Mouse (Mus musculus) limb, embryonic 15.5 days (tissue): Measurements from ENCODE around the gene Srek1ip1. TPM values are rescaled to one million over a fixed set of nuclear protein-coding genes. Genes with fewer than 3 reads are reported as not detected.

Source experiments
- ATAC-seq: fragments of 200-750 bp; cut with Nextera tagmentation; 2 replicates; pipeline ENCODE4 v1.8.0; 2017; ENCODE audit warnings: low read depth, moderate TSS enrichment; ENCODE audit not compliant: insufficient number of reproducible peaks, low FRiP score, low TSS enrichment
- H3K27ac ChIP-seq: fragments of 300-500 bp; sonication (generic); 2 replicates; pipeline ENCODE4 v1.5.1; 2015; ENCODE audit warnings: moderate library complexity, mild to moderate bottlenecking, inconsistent platforms
- H3K27me3 ChIP-seq: fragments of 300-500 bp; sonication (generic); 2 replicates; pipeline ENCODE4 v1.6.1; 2015; ENCODE audit warnings: inconsistent platforms
- H3K36me3 ChIP-seq: fragments of 300-500 bp; sonication (generic); 2 replicates; pipeline ENCODE4 v1.6.1; 2015; ENCODE audit warnings: inconsistent platforms
- H3K4me1 ChIP-seq: fragments of 300-500 bp; sonication (generic); 2 replicates; pipeline ENCODE4 v1.6.1; 2015; ENCODE audit warnings: inconsistent platforms
- H3K4me2 ChIP-seq: fragments of 300-500 bp; sonication (generic); 2 replicates; pipeline ENCODE4 v1.6.1; 2015; ENCODE audit warnings: mild to moderate bottlenecking, inconsistent platforms
- H3K4me3 ChIP-seq: fragments of 300-500 bp; sonication (generic); 2 replicates; pipeline ENCODE4 v1.5.1; 2015; ENCODE audit warnings: mild to moderate bottlenecking, inconsistent platforms
- H3K9ac ChIP-seq: fragments of 300-500 bp; sonication (generic); 2 replicates; pipeline ENCODE4 v1.6.1; 2015; ENCODE audit warnings: inconsistent platforms
- H3K9me3 ChIP-seq: fragments of 300-500 bp; sonication (generic); 2 replicates; pipeline ENCODE4 v1.6.1; 2016; ENCODE audit warnings: inconsistent platforms
- WGBS: fragments of 180-500 bp; shearing (Covaris S2); methylation state at CpG from one replicate; pipeline ENCODE4 v1.1.7; 2015; 5-methylcytosine and 5-hydroxymethylcytosine counted together
- polyA plus RNA-seq: library from polyadenylated mRNA; unstranded; fragments of >200 nt; fragmentation: Nextera tagmentation; extraction: Ambion mirVana; gene quantifications from 2 replicates; pipeline ENCODE4 v1.2.1, GENCODE M21; 2015

Srek1ip1 gene
- polyA plus RNA-seq, result 20.0 and 21.7 TPM in 2 replicates

- whole genome bisulfite sequencing, result 75% methylated on average over 11 of the region's 11 CpGs
- Histone ChIP-seq H3K4me2 (no peak within 1 kb of the TSS), H3K9ac (no peak within 1 kb of the TSS), H3K36me3 (peaks cover 12% of the 10 kb centered on the region), H3K4me3 (no peak within 1 kb of the TSS), H3K27me3 (no peaks in the 10 kb centered on the region), H3K4me1 (no peaks in the 10 kb centered on the region), H3K9me3 (no peaks in the 10 kb centered on the region), H3K27ac (no peak within 1 kb of the TSS)
- ATAC-seq, result no peak
Measured at GRCm38 (mm10) chr13:104792184-104792583, at the start of gene Srek1ip1. Gene Srek1ip1 (plus strand): TSS chr13:104792484.

GRCm38 (mm10) chr13:104742866-104743265 lies 49.4 kb upstream of the Srek1ip1 start:
- Histone ChIP-seq H3K9ac (no peak overlapping the region), H3K9me3 (no peaks in the 10 kb centered on the region), H3K4me2 (no peak overlapping the region), H3K36me3 (no peaks in the 10 kb centered on the region), H3K4me1 (no peaks in the 10 kb centered on the region), H3K4me3 (no peak overlapping the region), H3K27me3 (no peaks in the 10 kb centered on the region), H3K27ac (no peak overlapping the region)
- ATAC-seq, result no peak
- 90% methylated on average over 4 of the region's 4 CpGs for WGBS

- no peak for ATAC-seq
- no peak overlapping the region for H3K27ac ChIP-seq
- no peaks in the 10 kb centered on the region for H3K4me1 ChIP-seq
- H3K4me2 ChIP-seq, result no peak overlapping the region
- no peaks in the 10 kb centered on the region for H3K27me3 ChIP-seq
- no peaks in the 10 kb centered on the region for H3K36me3 ChIP-seq
- H3K9me3 ChIP-seq, result no peaks in the 10 kb centered on the region
- no peak overlapping the region for H3K4me3 ChIP-seq
- H3K9ac ChIP-seq, result no peak overlapping the region
Measured at GRCm38 (mm10) chr13:104747032-104747431, 45.3 kb upstream of the Srek1ip1 start.

- 88% methylated on average over 1 of the region's 1 CpGs for WGBS
- H3K9ac ChIP-seq, result no peak overlapping the region
- no peaks in the 10 kb centered on the region for H3K9me3 ChIP-seq
- no peak for ATAC-seq
- no peak overlapping the region for H3K4me3 ChIP-seq
- H3K36me3 ChIP-seq, result no peaks in the 10 kb centered on the region
- no peaks in the 10 kb centered on the region for H3K4me1 ChIP-seq
- H3K27ac ChIP-seq, result no peak overlapping the region
- no peaks in the 10 kb centered on the region for H3K27me3 ChIP-seq
- no peak overlapping the region for H3K4me2 ChIP-seq
Measured at GRCm38 (mm10) chr13:104759381-104759780, 32.9 kb upstream of the Srek1ip1 start.

- 82% methylated on average over 4 of the region's 4 CpGs for WGBS
- H3K27me3 ChIP-seq, result no peaks in the 10 kb centered on the region
- no peaks in the 10 kb centered on the region for H3K4me1 ChIP-seq
- no peaks in the 10 kb centered on the region for H3K36me3 ChIP-seq
- no peak overlapping the region for H3K27ac ChIP-seq
- no peak overlapping the region for H3K4me3 ChIP-seq
- no peaks in the 10 kb centered on the region for H3K9me3 ChIP-seq
- no peak overlapping the region for H3K9ac ChIP-seq
- no peak for ATAC-seq
- H3K4me2 ChIP-seq, result no peak overlapping the region
Measured at GRCm38 (mm10) chr13:104762401-104762800, 29.9 kb upstream of the Srek1ip1 start.

- whole genome bisulfite sequencing, result 82% methylated on average over 3 of the region's 3 CpGs
- H3K4me3 ChIP-seq, result no peak overlapping the region
- no peak overlapping the region for H3K4me2 ChIP-seq
- no peak overlapping the region for H3K27ac ChIP-seq
- no peak overlapping the region for H3K9ac ChIP-seq
- H3K36me3 ChIP-seq, result no peaks in the 10 kb centered on the region
- no peak for ATAC-seq
- H3K27me3 ChIP-seq, result no peaks in the 10 kb centered on the region
- H3K9me3 ChIP-seq, result no peaks in the 10 kb centered on the region
- H3K4me1 ChIP-seq, result no peaks in the 10 kb centered on the region
Measured at GRCm38 (mm10) chr13:104763193-104763592, 29.1 kb upstream of the Srek1ip1 start.

- Histone ChIP-seq H3K27ac (no peak overlapping the region), H3K36me3 (peaks cover 19% of the 10 kb centered on the region; the same call in 1 of the 2 replicates), H3K4me3 (no peak overlapping the region), H3K4me2 (no peak overlapping the region), H3K9me3 (0 out of 2 replicates have a peak, but pooled peaks cover 4% of the 10 kb centered on the region), H3K9ac (no peak overlapping the region), H3K4me1 (no peaks in the 10 kb centered on the region), H3K27me3 (no peaks in the 10 kb centered on the region)
- 73% methylated on average over 1 of the region's 1 CpGs for WGBS
- no peak for ATAC-seq
Measured at GRCm38 (mm10) chr13:104779104-104779670, 13.1 kb upstream of the Srek1ip1 start.

GRCm38 (mm10) chr13:104787260-104787659 lies 5.0 kb upstream of the Srek1ip1 start:
- no peak overlapping the region for H3K4me3 ChIP-seq
- H3K9ac ChIP-seq, result no peak overlapping the region
- 0 out of 2 replicates have a peak, but pooled peaks cover 2% of the 10 kb centered on the region for H3K9me3 ChIP-seq
- no peak overlapping the region for H3K4me2 ChIP-seq
- peaks cover 25% of the 10 kb centered on the region; the same call in 1 of the 2 replicates for H3K36me3 ChIP-seq
- no peak for ATAC-seq
- WGBS, result 90% methylated on average over 4 of the region's 4 CpGs
- H3K27ac ChIP-seq, result no peak overlapping the region
- H3K27me3 ChIP-seq, result no peaks in the 10 kb centered on the region
- H3K4me1 ChIP-seq, result no peaks in the 10 kb centered on the region

GRCm38 (mm10) chr13:104789663-104790062 lies 2.6 kb upstream of the Srek1ip1 start:
- no peaks in the 10 kb centered on the region for H3K27me3 ChIP-seq
- no peak overlapping the region for H3K27ac ChIP-seq
- no peaks in the 10 kb centered on the region for H3K4me1 ChIP-seq
- ATAC-seq, result no peak
- H3K36me3 ChIP-seq, result peaks cover 15% of the 10 kb centered on the region
- H3K9ac ChIP-seq, result no peak overlapping the region
- H3K4me2 ChIP-seq, result no peak overlapping the region
- H3K4me3 ChIP-seq, result no peak overlapping the region
- no peaks in the 10 kb centered on the region for H3K9me3 ChIP-seq
- WGBS, result 4% methylated on average over 2 of the region's 2 CpGs

GRCm38 (mm10) chr13:104794421-104794820 lies 2.1 kb downstream of the Srek1ip1 start:
- H3K4me1 ChIP-seq, result no peaks in the 10 kb centered on the region
- no peak for ATAC-seq
- H3K4me3 ChIP-seq, result no peak overlapping the region
- H3K36me3 ChIP-seq, result peaks cover 16% of the 10 kb centered on the region
- no peak overlapping the region for H3K9ac ChIP-seq
- no peaks in the 10 kb centered on the region for H3K9me3 ChIP-seq
- no peak overlapping the region for H3K27ac ChIP-seq
- WGBS, result 86% methylated on average over 3 of the region's 3 CpGs
- H3K4me2 ChIP-seq, result no peak overlapping the region
- H3K27me3 ChIP-seq, result no peaks in the 10 kb centered on the region

- ATAC-seq, result no peak
- Histone ChIP-seq H3K36me3 (peaks cover 36% of the 10 kb centered on the region), H3K4me2 (no peak overlapping the region), H3K9me3 (no peaks in the 10 kb centered on the region), H3K4me1 (no peaks in the 10 kb centered on the region), H3K27me3 (no peaks in the 10 kb centered on the region), H3K27ac (no peak overlapping the region), H3K9ac (no peak overlapping the region), H3K4me3 (no peak overlapping the region)
- 94% methylated on average over 8 of the region's 8 CpGs for WGBS
Measured at GRCm38 (mm10) chr13:104799067-104799466, 6.8 kb downstream of the Srek1ip1 start.

- Histone ChIP-seq H3K4me3 (no peak overlapping the region), H3K9me3 (no peaks in the 10 kb centered on the region), H3K27ac (no peak overlapping the region), H3K9ac (no peak overlapping the region), H3K36me3 (peaks cover 33% of the 10 kb centered on the region), H3K27me3 (no peaks in the 10 kb centered on the region), H3K4me2 (no peak overlapping the region), H3K4me1 (no peaks in the 10 kb centered on the region)
- no peak for ATAC-seq
- 77% methylated on average over 7 of the region's 7 CpGs for WGBS
Measured at GRCm38 (mm10) chr13:104799566-104800182, 7.4 kb downstream of the Srek1ip1 start.
